Mouse (Mus musculus) limb, embryonic 14.5 days (tissue): ENCODE measurements at regions not wholly inside any gene's neighbourhood (a gene's known extent, or its start where the extent isn't known, plus 50 kb on each side); places are given as distances from the start of the nearest gene placed in this dataset.

Source experiments
- ATAC-seq: fragments of 200-750 bp; cut with Nextera tagmentation; 2 replicates; pipeline ENCODE4 v1.8.0; 2017; ENCODE audit warnings: low read depth, moderate number of reproducible peaks, moderate TSS enrichment; ENCODE audit not compliant: low FRiP score
- DNase-seq: peaks from one replicate; pipeline ENCODE4 v3.0.0-alpha.2; 2015; ENCODE audit warnings: low spot score
- H3K27ac ChIP-seq: fragments of 300-500 bp; sonication (generic); replicated peaks from 2 replicates; pipeline ENCODE4 v1.5.1; 2014; ENCODE audit warnings: low read depth, mild to moderate bottlenecking, low read length, moderate library complexity, mixed read lengths
- H3K27me3 ChIP-seq: fragments of 300-500 bp; sonication (generic); 2 replicates; pipeline ENCODE4 v1.6.1; 2014; ENCODE audit warnings: low read length, mixed read lengths; ENCODE audit not compliant: control insufficient read depth, insufficient read depth
- H3K36me3 ChIP-seq: fragments of 300-500 bp; sonication (generic); 2 replicates; pipeline ENCODE4 v1.6.1; 2014; ENCODE audit warnings: mild to moderate bottlenecking, low read length, moderate library complexity, mixed read lengths; ENCODE audit not compliant: control insufficient read depth, insufficient read depth
- H3K4me1 ChIP-seq: fragments of 300-500 bp; sonication (generic); 2 replicates; pipeline ENCODE4 v1.6.1; 2014; ENCODE audit warnings: antibody characterized with exemption, low read length, mixed read lengths; ENCODE audit not compliant: control insufficient read depth, insufficient read depth
- H3K4me2 ChIP-seq: fragments of 300-500 bp; sonication (generic); replicated peaks from 2 replicates; pipeline ENCODE4 v1.6.1; 2014; ENCODE audit warnings: low read depth, mild to moderate bottlenecking, low read length, moderate library complexity; ENCODE audit not compliant: severe bottlenecking
- H3K4me3 ChIP-seq: fragments of 300-500 bp; sonication (generic); replicated peaks from 2 replicates; pipeline ENCODE4 v1.5.1; 2014; ENCODE audit warnings: low read length
- H3K9ac ChIP-seq: fragments of 300-500 bp; sonication (generic); 2 replicates; pipeline ENCODE4 v1.6.1; 2014; ENCODE audit warnings: mild to moderate bottlenecking, low read depth, low read length, moderate library complexity; ENCODE audit not compliant: severe bottlenecking
- H3K9me3 ChIP-seq: fragments of 300-500 bp; sonication (generic); 2 replicates; pipeline ENCODE4 v1.6.1; 2016; ENCODE audit warnings: low read length; ENCODE audit not compliant: control insufficient read depth
- POLR2A ChIP-seq: fragments of 200-500 bp; IDR thresholded peaks from 2 replicates; pipeline ENCODE4 v1.8.0; 2012; ENCODE audit warnings: inconsistent platforms, mild to moderate bottlenecking, moderate library complexity, borderline replicate concordance; ENCODE audit not compliant: insufficient read depth, insufficient read length; ENCODE audit errors: extremely low read depth
- WGBS: fragments of 180-500 bp; shearing (Covaris S2); extraction: QIAGEN DNeasy Blood & Tissue Kit; methylation state at CpG from one replicate; pipeline ENCODE4 v1.1.7; 2014; 5-methylcytosine and 5-hydroxymethylcytosine counted together

GRCm38 (mm10) chr17:78137986-78138385 lies 62.1 kb upstream of the Crim1 start:
- Histone ChIP-seq H3K4me1 (no peaks in the 10 kb centered on the region), H3K9ac (no peak overlapping the region), H3K27me3 (no peaks in the 10 kb centered on the region), H3K9me3 (no peaks in the 10 kb centered on the region), H3K27ac (no peak overlapping the region), H3K4me2 (no peak overlapping the region), H3K4me3 (no peak overlapping the region), H3K36me3 (no peaks in the 10 kb centered on the region)
- no peak for TF ChIP-seq POLR2A
- DNase-seq (no peak), ATAC-seq (no peak)
- WGBS = 72% methylated on average over 1 of the region's 1 CpGs

- DNase-seq (no peak), ATAC-seq (no peak)
- Histone ChIP-seq H3K27me3 (no peaks in the 10 kb centered on the region), H3K9me3 (no peaks in the 10 kb centered on the region), H3K9ac (no peak overlapping the region), H3K4me2 (no peak overlapping the region), H3K36me3 (no peaks in the 10 kb centered on the region), H3K4me3 (no peak overlapping the region), H3K4me1 (no peaks in the 10 kb centered on the region), H3K27ac (no peak overlapping the region)
- no peak for TF ChIP-seq POLR2A
- 85% methylated on average over 7 of the region's 7 CpGs for WGBS
These were observed 59.4 kb upstream of the Crim1 start for GRCm38 (mm10) chr17:78140660-78141059.

GRCm38 (mm10) chr17:78141136-78141535 lies 58.9 kb upstream of the Crim1 start:
- no peak overlapping the region for H3K4me2 ChIP-seq
- 84% methylated on average over 3 of the region's 3 CpGs for WGBS
- H3K27me3 ChIP-seq = no peaks in the 10 kb centered on the region
- no peak for DNase-seq
- no peak overlapping the region for H3K4me3 ChIP-seq
- no peaks in the 10 kb centered on the region for H3K4me1 ChIP-seq
- no peak for ATAC-seq
- no peaks in the 10 kb centered on the region for H3K9me3 ChIP-seq
- H3K27ac ChIP-seq = no peak overlapping the region
- no peak overlapping the region for H3K9ac ChIP-seq
- no peaks in the 10 kb centered on the region for H3K36me3 ChIP-seq
- TF ChIP-seq POLR2A = no peak

GRCm38 (mm10) chr17:78142431-78142830 lies 57.6 kb upstream of the Crim1 start:
- H3K4me2 ChIP-seq = no peak overlapping the region
- no peak overlapping the region for H3K27ac ChIP-seq
- H3K36me3 ChIP-seq = no peaks in the 10 kb centered on the region
- no peaks in the 10 kb centered on the region for H3K27me3 ChIP-seq
- 90% methylated on average over 7 of the region's 7 CpGs for WGBS
- ATAC-seq (no peak), DNase-seq (no peak)
- H3K4me3 ChIP-seq = no peak overlapping the region
- no peaks in the 10 kb centered on the region for H3K9me3 ChIP-seq
- H3K9ac ChIP-seq = no peak overlapping the region
- 0 out of 2 replicates have a peak, but pooled peaks cover 2% of the 10 kb centered on the region for H3K4me1 ChIP-seq
- TF ChIP-seq POLR2A = no peak

- Histone ChIP-seq H3K27me3 (no peaks in the 10 kb centered on the region), H3K4me3 (no peak overlapping the region), H3K4me2 (no peak overlapping the region), H3K27ac (no peak overlapping the region), H3K36me3 (no peaks in the 10 kb centered on the region), H3K9me3 (no peaks in the 10 kb centered on the region), H3K9ac (no peak overlapping the region), H3K4me1 (0 out of 2 replicates have a peak, but pooled peaks cover 3% of the 10 kb centered on the region)
- no peak for TF ChIP-seq POLR2A
- no peak for DNase-seq
- WGBS = 37% methylated on average over 4 of the region's 4 CpGs
- ATAC-seq = no peak
These were observed 54.7 kb upstream of the Crim1 start for GRCm38 (mm10) chr17:78145335-78145734.
